Mouse (Mus musculus): ENCODE results near the gene Ccin. TPM values are rescaled to one million over a fixed set of nuclear protein-coding genes. Genes with fewer than 3 reads are reported as not detected.

Ccin gene
- total and polyA plus RNA-seq, 3 experiments, result 0.04 TPM; not detected in 2

GRCm38 (mm10) chr4:43936749-43937674, 46.3 kb upstream of the Ccin start:
- H3K4me1 ChIP-seq (ENCODE audit: control insufficient read depth in 1 of 2, insufficient read depth in 2 of 2, low read length in 2 of 2), result peaks cover 0 to 14% of the 10 kb centered on the region in 2 experiments; a peak in 2 of 4 replicates
- no peaks in the 10 kb centered on the region for H3K9me3 ChIP-seq (replicated peaks; ENCODE audit: insufficient read depth, low read length)
- TF ChIP-seq EP300 (IDR thresholded peaks at IDR 0.05; ENCODE audit: low read depth in 1 of 2, low read length in 2 of 2), result 0 out of 4 replicates have a peak, but pooled peaks of 1 of the 2 experiments have one; percentile 7
- TF ChIP-seq MAX (IDR thresholded peaks at IDR 0.05; ENCODE audit: low read length), result no peak
- H3K27me3 ChIP-seq (ENCODE audit: control insufficient read depth in 1 of 2, insufficient read depth in 2 of 2, low read length in 2 of 2), result no peaks in the 10 kb centered on the region
- H3K9ac ChIP-seq (ENCODE audit: control insufficient read depth, low read depth, low read length, poor library complexity, severe bottlenecking), result no peak overlapping the region
- peak; percentile 13 for DNase-seq (ENCODE audit: low read depth, low spot score)
- H3K36me3 ChIP-seq (ENCODE audit: control insufficient read depth in 1 of 2, insufficient read depth in 2 of 2, low read length in 2 of 2), result peaks cover 0 to 9% of the 10 kb centered on the region in 2 experiments; a peak in 2 of 4 replicates
- no peaks in the 10 kb centered on the region for H3K79me2 ChIP-seq (ENCODE audit: control insufficient read depth, insufficient read depth, low read length, poor library complexity)
- no peak overlapping the region for H3K4me3 ChIP-seq (ENCODE audit: control insufficient read depth in 1 of 2, insufficient read depth in 1 of 2, low read depth in 2 of 2, low read length in 2 of 2)
- 0 out of 2 replicates have a peak overlapping the region, but pooled peaks have one; percentile 12 for H3K27ac ChIP-seq (ENCODE audit: control insufficient read depth, low read depth, low read length)

GRCm38 (mm10) chr4:43941315-43941714, 42.0 kb upstream of the Ccin start:
- H3K4me1 ChIP-seq (ENCODE audit: control insufficient read depth in 1 of 2, insufficient read depth in 2 of 2, low read length in 2 of 2), result peaks cover 0 to 11% of the 10 kb centered on the region in 2 experiments; a peak in 2 of 4 replicates

GRCm38 (mm10) chr4:43942421-43942820, 40.9 kb upstream of the Ccin start:
- Histone ChIP-seq H3K27me3 (ENCODE audit: control insufficient read depth in 1 of 2, insufficient read depth in 2 of 2, low read length in 2 of 2) (no peaks in the 10 kb centered on the region; a peak in 1 of 4 replicates), H3K9me3 (replicated peaks; ENCODE audit: insufficient read depth, low read length) (no peaks in the 10 kb centered on the region), H3K4me1 (ENCODE audit: control insufficient read depth in 1 of 2, insufficient read depth in 2 of 2, low read length in 2 of 2) (peaks cover 0 to 2% of the 10 kb centered on the region in 2 experiments; a peak in 2 of 4 replicates), H3K4me3 (ENCODE audit: control insufficient read depth in 1 of 2, insufficient read depth in 1 of 2, low read depth in 2 of 2, low read length in 2 of 2) (no peak overlapping the region), H3K9ac (ENCODE audit: control insufficient read depth, low read depth, low read length, poor library complexity, severe bottlenecking) (no peak overlapping the region), H3K79me2 (ENCODE audit: control insufficient read depth, insufficient read depth, low read length, poor library complexity) (no peaks in the 10 kb centered on the region), H3K36me3 (ENCODE audit: control insufficient read depth in 1 of 2, insufficient read depth in 2 of 2, low read length in 2 of 2) (peaks cover 0 to under 1% of the 10 kb centered on the region in 2 experiments; a peak in 1 of 4 replicates), H3K27ac (ENCODE audit: control insufficient read depth, low read depth, low read length) (no peak overlapping the region)
- TF ChIP-seq KAT2A (conservative IDR thresholded peaks at IDR 0.05; ENCODE audit: low read depth, low read length), result no peak
- no peak for TF ChIP-seq NELFE (IDR thresholded peaks at IDR 0.05; ENCODE audit: low read depth, low read length)
- no peak for TF ChIP-seq ZKSCAN1 (IDR thresholded peaks at IDR 0.05; ENCODE audit: low read depth, low read length)
- TF ChIP-seq JUND (IDR thresholded peaks at IDR 0.05; ENCODE audit: low read depth, low read length), result no peak
- TF ChIP-seq ZC3H11A (IDR thresholded peaks at IDR 0.05; ENCODE audit: low read depth, low read length), result no peak
- no peak for TF ChIP-seq TCF12 (IDR thresholded peaks at IDR 0.05; ENCODE audit: low read depth, low read length)
- TF ChIP-seq MYC (IDR thresholded peaks at IDR 0.05; ENCODE audit: low read depth, low read length), result no peak
- TF ChIP-seq ZMIZ1 (IDR thresholded peaks at IDR 0.05; ENCODE audit: low read depth, low read length), result no peak
- no peak for TF ChIP-seq SMC3 (IDR thresholded peaks at IDR 0.05; ENCODE audit: low read depth, low read length)
- TF ChIP-seq GABPA (IDR thresholded peaks at IDR 0.05; ENCODE audit: low read depth, low read length), result no peak
- TF ChIP-seq EP300 (IDR thresholded peaks at IDR 0.05; ENCODE audit: low read depth in 1 of 2, low read length in 2 of 2), result no peak
- no peak for TF ChIP-seq RAD21 (IDR thresholded peaks at IDR 0.05; ENCODE audit: low read depth, low read length)
- no peak for TF ChIP-seq USF1 (IDR thresholded peaks at IDR 0.05; ENCODE audit: low read depth, low read length)
- TF ChIP-seq E2F4 (IDR thresholded peaks at IDR 0.05; ENCODE audit: borderline replicate concordance, low read depth, low read length), result no peak
- no peak for TF ChIP-seq SIN3A (IDR thresholded peaks at IDR 0.05; ENCODE audit: low read length)
- no peak for DNase-seq (ENCODE audit: low read depth, low spot score)

More at GRCm38 (mm10) chr4:43941315-43941714, 42.0 kb upstream of the Ccin start:
- no peaks in the 10 kb centered on the region for H3K9me3 ChIP-seq (replicated peaks; ENCODE audit: insufficient read depth, low read length)
- no peaks in the 10 kb centered on the region for H3K27me3 ChIP-seq (ENCODE audit: control insufficient read depth in 1 of 2, insufficient read depth in 2 of 2, low read length in 2 of 2)
- H3K9ac ChIP-seq (ENCODE audit: control insufficient read depth, low read depth, low read length, poor library complexity, severe bottlenecking), result no peak overlapping the region
- no peaks in the 10 kb centered on the region for H3K79me2 ChIP-seq (ENCODE audit: control insufficient read depth, insufficient read depth, low read length, poor library complexity)
- no peak for DNase-seq (ENCODE audit: low read depth, low spot score)
- TF ChIP-seq MAX (IDR thresholded peaks at IDR 0.05; ENCODE audit: low read length) (no peak), TBP (IDR thresholded peaks at IDR 0.05; ENCODE audit: low read depth, low read length) (0 out of 2 replicates have a peak, but pooled peaks have one; percentile 38), MXI1 (IDR thresholded peaks at IDR 0.05; ENCODE audit: low read depth, low read length) (no peak), MYC (IDR thresholded peaks at IDR 0.05; ENCODE audit: low read depth, low read length) (no peak)
- H3K36me3 ChIP-seq (ENCODE audit: control insufficient read depth in 1 of 2, insufficient read depth in 2 of 2, low read length in 2 of 2), result peaks cover 0 to 9% of the 10 kb centered on the region in 2 experiments; a peak in 2 of 4 replicates
- no peak overlapping the region for H3K4me3 ChIP-seq (ENCODE audit: control insufficient read depth in 1 of 2, insufficient read depth in 1 of 2, low read depth in 2 of 2, low read length in 2 of 2)
- no peak overlapping the region for H3K27ac ChIP-seq (ENCODE audit: control insufficient read depth, low read depth, low read length)
